Mouse (Mus musculus): ENCODE results near the gene Pparg. TPM values are rescaled to one million over a fixed set of nuclear protein-coding genes. Genes with fewer than 3 reads are reported as not detected.

Gene Pparg
- 0.51 and 0.72 TPM in 2 replicates for polyA plus RNA-seq (2014; fragmentation: Nextera tagmentation; extraction: Ambion mirVana)

- Histone ChIP-seq H3K9me3 (ENCODE audit: control insufficient read depth, low read length) (peaks cover 6% of the 10 kb centered on the region; the same call in 1 of the 2 replicates), H3K4me1 (replicated peaks; ENCODE audit: control insufficient read depth, insufficient read depth, low read length) (0 out of 2 replicates have a peak, but pooled peaks cover 8% of the 10 kb centered on the region), H3K36me3 (replicated peaks; ENCODE audit: control insufficient read depth, insufficient read depth) (no peaks in the 10 kb centered on the region), H3K4me2 (replicated peaks) (peak within 1 kb of the TSS; percentile 99), H3K27me3 (ENCODE audit: control insufficient read depth, insufficient read depth, low read length) (peaks cover 27% of the 10 kb centered on the region), H3K9ac (peak within 1 kb of the TSS; percentile 51), H3K27ac (no peak within 1 kb of the TSS), H3K4me3 (replicated peaks; ENCODE audit: low read length) (peak within 1 kb of the TSS; percentile 66)
- ATAC-seq (ENCODE audit: low FRiP score) (peak; percentile 64), DNase-seq (ENCODE audit: low spot score) (peak; percentile 25)
- WGBS = under 1% methylated on average over 76 of the region's 76 CpGs
Observed at GRCm38 (mm10) chr6:115360776-115361605, at the start of gene Pparg. Pparg (plus strand) TSS chr6:115360951.

- peak overlapping the region; percentile 43; the same call in 1 of the 2 replicates for H3K9ac ChIP-seq
- DNase-seq (ENCODE audit: low spot score) (peak; percentile 59), ATAC-seq (ENCODE audit: low FRiP score) (no peak)
- peak overlapping the region; percentile 75 for H3K27ac ChIP-seq
- H3K9me3 ChIP-seq (ENCODE audit: control insufficient read depth, low read length) = no peaks in the 10 kb centered on the region
- H3K36me3 ChIP-seq (replicated peaks; ENCODE audit: control insufficient read depth, insufficient read depth) = no peaks in the 10 kb centered on the region
- H3K4me1 ChIP-seq (replicated peaks; ENCODE audit: control insufficient read depth, insufficient read depth, low read length) = 0 out of 2 replicates have a peak, but pooled peaks cover 4% of the 10 kb centered on the region
- H3K27me3 ChIP-seq (ENCODE audit: control insufficient read depth, insufficient read depth, low read length) = no peaks in the 10 kb centered on the region
- peak overlapping the region; percentile 39 for H3K4me2 ChIP-seq (replicated peaks)
- 66% methylated on average over 12 of the region's 12 CpGs for WGBS
- peak overlapping the region; percentile 18 for H3K4me3 ChIP-seq (replicated peaks; ENCODE audit: low read length)
Observed at GRCm38 (mm10) chr6:115312780-115313179, 48.0 kb upstream of the Pparg start.

GRCm38 (mm10) chr6:115313235-115313738, 47.5 kb upstream of the Pparg start:
- ATAC-seq (ENCODE audit: low FRiP score) (no peak), DNase-seq (ENCODE audit: low spot score) (no peak)
- no peaks in the 10 kb centered on the region for H3K9me3 ChIP-seq (ENCODE audit: control insufficient read depth, low read length)
- 0 out of 2 replicates have a peak, but pooled peaks cover 4% of the 10 kb centered on the region for H3K4me1 ChIP-seq (replicated peaks; ENCODE audit: control insufficient read depth, insufficient read depth, low read length)
- H3K27ac ChIP-seq = no peak overlapping the region
- no peak overlapping the region for H3K4me3 ChIP-seq (replicated peaks; ENCODE audit: low read length)
- no peaks in the 10 kb centered on the region for H3K27me3 ChIP-seq (ENCODE audit: control insufficient read depth, insufficient read depth, low read length)
- H3K4me2 ChIP-seq (replicated peaks) = peak overlapping the region; percentile 39; the same call in 1 of the 2 replicates
- no peaks in the 10 kb centered on the region for H3K36me3 ChIP-seq (replicated peaks; ENCODE audit: control insufficient read depth, insufficient read depth)
- 70% methylated on average over 9 of the region's 9 CpGs for WGBS
- H3K9ac ChIP-seq = no peak overlapping the region

DNA sequence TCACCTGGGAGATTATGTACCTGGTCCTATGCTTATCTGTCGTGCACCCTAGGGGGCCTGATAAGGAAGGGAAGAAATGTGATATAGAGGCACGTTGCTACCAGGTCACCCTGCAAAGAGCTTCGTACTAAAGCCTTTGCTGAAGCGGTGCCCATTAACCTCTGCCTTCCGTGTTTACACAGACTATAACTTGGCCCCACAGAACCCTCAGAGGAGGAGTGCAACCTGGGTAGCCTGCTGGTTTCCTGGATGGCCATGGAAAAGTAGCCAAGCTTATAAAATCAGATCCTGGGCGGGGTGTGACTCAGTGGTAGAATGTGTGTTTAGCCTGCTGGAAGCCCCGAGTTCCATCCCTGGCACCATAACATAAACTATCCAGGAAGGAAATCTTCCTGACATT, 46.8 kb upstream of the Pparg start:
- Histone ChIP-seq H3K27me3 (ENCODE audit: control insufficient read depth, insufficient read depth, low read length) (no peaks in the 10 kb centered on the region), H3K9ac (no peak overlapping the region), H3K4me1 (replicated peaks; ENCODE audit: control insufficient read depth, insufficient read depth, low read length) (0 out of 2 replicates have a peak, but pooled peaks cover 4% of the 10 kb centered on the region), H3K27ac (no peak overlapping the region), H3K4me3 (replicated peaks; ENCODE audit: low read length) (no peak overlapping the region), H3K4me2 (replicated peaks) (no peak overlapping the region), H3K9me3 (ENCODE audit: control insufficient read depth, low read length) (no peaks in the 10 kb centered on the region), H3K36me3 (replicated peaks; ENCODE audit: control insufficient read depth, insufficient read depth) (no peaks in the 10 kb centered on the region)
- 82% methylated on average over 7 of the region's 7 CpGs for WGBS
- no peak for ATAC-seq (ENCODE audit: low FRiP score)
- DNase-seq (ENCODE audit: low spot score) = no peak

- Histone ChIP-seq H3K4me2 (replicated peaks) (no peak overlapping the region), H3K4me1 (replicated peaks; ENCODE audit: control insufficient read depth, insufficient read depth, low read length) (0 out of 2 replicates have a peak, but pooled peaks cover 4% of the 10 kb centered on the region), H3K4me3 (replicated peaks; ENCODE audit: low read length) (no peak overlapping the region), H3K9ac (no peak overlapping the region), H3K27ac (no peak overlapping the region), H3K9me3 (ENCODE audit: control insufficient read depth, low read length) (no peaks in the 10 kb centered on the region), H3K36me3 (replicated peaks; ENCODE audit: control insufficient read depth, insufficient read depth) (no peaks in the 10 kb centered on the region), H3K27me3 (ENCODE audit: control insufficient read depth, insufficient read depth, low read length) (no peaks in the 10 kb centered on the region)
- ATAC-seq (ENCODE audit: low FRiP score) = no peak
- no peak for DNase-seq (ENCODE audit: low spot score)
- 90% methylated on average over 4 of the region's 4 CpGs for WGBS
Observed at GRCm38 (mm10) chr6:115315770-115316169, 45.0 kb upstream of the Pparg start.

DNA sequence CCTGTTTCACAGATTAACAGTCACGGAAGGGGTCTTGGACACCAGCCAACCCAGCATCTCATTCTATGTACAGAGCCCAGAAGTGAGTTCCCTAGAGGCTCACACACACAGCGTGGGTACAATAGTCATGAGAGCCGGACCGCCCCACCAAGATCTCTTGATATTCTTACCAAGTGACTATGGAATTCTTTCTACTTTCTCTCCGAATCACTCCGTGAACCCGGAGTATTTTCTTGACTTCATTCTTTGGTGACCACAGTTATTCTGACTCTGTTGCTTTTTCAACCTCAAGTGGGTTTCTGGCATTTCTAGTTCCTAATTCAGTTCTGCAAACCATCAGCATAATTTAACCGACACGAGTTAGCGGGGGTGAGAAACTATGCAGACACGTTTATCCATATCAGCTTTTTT, 43.9 kb upstream of the Pparg start:
- H3K4me1 ChIP-seq (replicated peaks; ENCODE audit: control insufficient read depth, insufficient read depth, low read length) = 0 out of 2 replicates have a peak, but pooled peaks cover 4% of the 10 kb centered on the region
- 73% methylated on average over 11 of the region's 11 CpGs for WGBS
- H3K27ac ChIP-seq = no peak overlapping the region
- H3K4me3 ChIP-seq (replicated peaks; ENCODE audit: low read length) = no peak overlapping the region
- H3K36me3 ChIP-seq (replicated peaks; ENCODE audit: control insufficient read depth, insufficient read depth) = no peaks in the 10 kb centered on the region
- DNase-seq (ENCODE audit: low spot score) (no peak), ATAC-seq (ENCODE audit: low FRiP score) (no peak)
- H3K4me2 ChIP-seq (replicated peaks) = no peak overlapping the region
- no peaks in the 10 kb centered on the region for H3K9me3 ChIP-seq (ENCODE audit: control insufficient read depth, low read length)
- H3K9ac ChIP-seq = no peak overlapping the region
- H3K27me3 ChIP-seq (ENCODE audit: control insufficient read depth, insufficient read depth, low read length) = no peaks in the 10 kb centered on the region

GRCm38 (mm10) chr6:115318811-115319210, 41.9 kb upstream of the Pparg start:
- WGBS = 89% methylated on average over 6 of the region's 6 CpGs
- no peak overlapping the region for H3K4me3 ChIP-seq (replicated peaks; ENCODE audit: low read length)
- no peaks in the 10 kb centered on the region for H3K36me3 ChIP-seq (replicated peaks; ENCODE audit: control insufficient read depth, insufficient read depth)
- H3K27ac ChIP-seq = no peak overlapping the region
- H3K9ac ChIP-seq = no peak overlapping the region
- DNase-seq (ENCODE audit: low spot score) (no peak), ATAC-seq (ENCODE audit: low FRiP score) (no peak)
- H3K9me3 ChIP-seq (ENCODE audit: control insufficient read depth, low read length) = no peaks in the 10 kb centered on the region
- H3K4me1 ChIP-seq (replicated peaks; ENCODE audit: control insufficient read depth, insufficient read depth, low read length) = no peaks in the 10 kb centered on the region
- no peak overlapping the region for H3K4me2 ChIP-seq (replicated peaks)
- H3K27me3 ChIP-seq (ENCODE audit: control insufficient read depth, insufficient read depth, low read length) = no peaks in the 10 kb centered on the region

DNA sequence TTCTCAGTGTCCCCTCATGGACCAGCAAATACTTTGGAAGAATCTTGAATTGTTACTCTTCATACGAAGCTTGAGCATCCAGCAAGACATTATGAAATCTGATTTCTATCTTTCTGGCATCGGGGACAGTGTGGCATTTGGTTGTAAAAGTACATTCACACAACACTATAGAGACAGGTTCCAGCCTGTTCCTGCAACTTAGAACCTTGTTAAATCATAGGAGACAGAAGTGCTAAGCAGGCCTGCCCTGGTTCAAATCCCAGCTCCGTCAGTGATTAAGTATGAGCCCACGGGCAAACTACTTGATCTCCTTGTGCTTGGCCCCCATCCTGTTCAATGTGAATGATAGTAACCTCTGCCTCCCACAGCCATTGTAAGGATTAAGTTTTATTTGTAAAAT, 41.1 kb upstream of the Pparg start:
- H3K9me3 ChIP-seq (ENCODE audit: control insufficient read depth, low read length) = no peaks in the 10 kb centered on the region
- WGBS = 97% methylated on average over 4 of the region's 4 CpGs
- no peak for DNase-seq (ENCODE audit: low spot score)
- no peak overlapping the region for H3K27ac ChIP-seq
- H3K4me3 ChIP-seq (replicated peaks; ENCODE audit: low read length) = no peak overlapping the region
- H3K4me2 ChIP-seq (replicated peaks) = no peak overlapping the region
- H3K36me3 ChIP-seq (replicated peaks; ENCODE audit: control insufficient read depth, insufficient read depth) = no peaks in the 10 kb centered on the region
- no peak overlapping the region for H3K9ac ChIP-seq
- H3K4me1 ChIP-seq (replicated peaks; ENCODE audit: control insufficient read depth, insufficient read depth, low read length) = no peaks in the 10 kb centered on the region
- H3K27me3 ChIP-seq (ENCODE audit: control insufficient read depth, insufficient read depth, low read length) = no peaks in the 10 kb centered on the region
- no peak for ATAC-seq (ENCODE audit: low FRiP score)

DNA sequence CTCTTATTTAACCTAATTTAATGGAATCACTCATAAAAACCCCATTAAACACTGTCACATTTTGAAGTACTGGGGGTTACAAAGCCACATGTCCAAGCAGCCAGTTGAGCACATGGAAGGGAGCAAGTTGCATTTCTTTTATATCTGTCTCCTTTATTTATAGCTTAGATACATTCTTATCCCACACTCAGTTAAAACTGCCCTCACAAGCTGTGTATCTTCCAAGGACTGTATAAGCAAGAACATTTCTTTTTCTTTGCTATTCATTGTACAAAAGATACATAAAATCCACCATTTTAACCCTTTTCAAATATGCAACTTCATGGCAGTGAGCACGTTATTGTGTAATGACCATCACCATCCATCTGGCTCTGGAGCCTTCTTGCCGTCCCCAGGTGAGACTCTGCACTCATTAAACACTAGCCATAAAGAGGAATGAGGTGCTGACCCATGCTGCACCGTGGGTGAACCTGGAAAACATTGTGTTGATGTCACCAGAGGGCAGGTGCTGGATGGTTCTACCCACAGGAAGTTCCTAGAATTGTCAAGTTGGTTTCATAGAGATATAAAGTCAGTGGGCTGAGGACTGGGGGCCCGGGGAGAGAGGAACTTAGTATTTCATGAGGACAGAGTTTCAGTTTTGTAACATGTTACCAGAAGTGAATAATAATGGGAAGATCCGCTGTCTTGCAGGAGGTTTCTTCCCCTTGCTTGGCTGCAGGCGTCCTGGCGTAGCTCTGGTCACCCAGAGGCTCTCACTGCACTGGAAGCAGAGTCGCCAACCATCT, 39.6 kb upstream of the Pparg start:
- Histone ChIP-seq H3K4me2 (replicated peaks) (no peak overlapping the region), H3K9ac (no peak overlapping the region), H3K4me3 (replicated peaks; ENCODE audit: low read length) (no peak overlapping the region), H3K4me1 (replicated peaks; ENCODE audit: control insufficient read depth, insufficient read depth, low read length) (no peaks in the 10 kb centered on the region), H3K27ac (no peak overlapping the region), H3K9me3 (ENCODE audit: control insufficient read depth, low read length) (no peaks in the 10 kb centered on the region), H3K27me3 (ENCODE audit: control insufficient read depth, insufficient read depth, low read length) (no peaks in the 10 kb centered on the region), H3K36me3 (replicated peaks; ENCODE audit: control insufficient read depth, insufficient read depth) (no peaks in the 10 kb centered on the region)
- 84% methylated on average over 8 of the region's 8 CpGs for whole genome bisulfite sequencing
- DNase-seq (ENCODE audit: low spot score) (no peak), ATAC-seq (ENCODE audit: low FRiP score) (no peak)
